Mouse (Mus musculus) stomach, postnatal 0 days (tissue): ENCODE measurements around the gene Mt3. TPM values are rescaled to one million over a fixed set of nuclear protein-coding genes. Genes with fewer than 3 reads are reported as not detected.

ENCODE experiments used
- ATAC-seq: fragments of 200-750 bp; cut with Nextera tagmentation; 2 replicates; pipeline ENCODE4 v1.8.0; 2017; ENCODE audit not compliant: low FRiP score, low TSS enrichment
- DNase-seq: peaks from one replicate; pipeline ENCODE4 v3.0.0-alpha.2; 2016; ENCODE audit warnings: low spot score
- H3K27ac ChIP-seq: fragments of 300-500 bp; sonication (generic); replicated peaks from 2 replicates; pipeline ENCODE4 v1.5.1; 2014; ENCODE audit warnings: mild to moderate bottlenecking, control low read depth
- H3K27me3 ChIP-seq: fragments of 300-500 bp; sonication (generic); 2 replicates; pipeline ENCODE4 v1.6.1; 2014; ENCODE audit warnings: low read length; ENCODE audit not compliant: control insufficient read depth, insufficient read depth
- H3K36me3 ChIP-seq: fragments of 300-500 bp; sonication (generic); 2 replicates; pipeline ENCODE4 v1.6.1; 2014; ENCODE audit warnings: low read length, mixed read lengths; ENCODE audit not compliant: control insufficient read depth, insufficient read depth
- H3K4me1 ChIP-seq: fragments of 300-500 bp; sonication (generic); replicated peaks from 2 replicates; pipeline ENCODE4 v1.6.1; 2014; ENCODE audit warnings: antibody characterized with exemption; ENCODE audit not compliant: control insufficient read depth, insufficient read depth
- H3K4me2 ChIP-seq: fragments of 300-500 bp; sonication (generic); replicated peaks from 2 replicates; pipeline ENCODE4 v1.6.1; 2014; ENCODE audit warnings: low read depth, mild to moderate bottlenecking, control low read depth, moderate library complexity
- H3K4me3 ChIP-seq: fragments of 300-500 bp; sonication (generic); 2 replicates; pipeline ENCODE4 v1.5.1; 2014; ENCODE audit warnings: low read depth, low read length, control low read depth
- H3K9ac ChIP-seq: fragments of 300-500 bp; sonication (generic); 2 replicates; pipeline ENCODE4 v1.6.1; 2014; ENCODE audit warnings: mild to moderate bottlenecking, low read length, control low read depth, mixed read lengths
- H3K9me3 ChIP-seq: fragments of 300-500 bp; sonication (generic); 2 replicates; pipeline ENCODE4 v1.6.1; 2016; ENCODE audit warnings: low read length; ENCODE audit not compliant: control insufficient read depth
- CTCF ChIP-seq: IDR thresholded peaks from 2 replicates; pipeline ENCODE4 v1.5.1; 2016; ENCODE audit warnings: antibody characterized with exemption, low read depth, mild to moderate bottlenecking, moderate library complexity
- EP300 ChIP-seq: optimal IDR thresholded peaks from 2 replicates; pipeline ENCODE3; 2016; ENCODE audit warnings: antibody characterized with exemption
- WGBS: fragments of 180-500 bp; shearing (Covaris S2); extraction: QIAGEN DNeasy Blood & Tissue Kit; methylation state at CpG from one replicate; pipeline ENCODE4 v1.1.7; 2014; 5-methylcytosine and 5-hydroxymethylcytosine counted together
- polyA plus RNA-seq: library from polyadenylated mRNA; unstranded; fragments of >200 nt; fragmentation: Nextera tagmentation; extraction: Ambion mirVana; gene quantifications from 2 replicates; pipeline ENCODE4 v1.2.1, GENCODE M21; 2015

Gene Mt3
- polyA plus RNA-seq, 1 experiment from 2014 or later = 5.3 TPM

- no peak overlapping the region for H3K9ac ChIP-seq
- no peak overlapping the region for H3K27ac ChIP-seq
- no peaks in the 10 kb centered on the region for H3K9me3 ChIP-seq
- 52% methylated on average over 1 of the region's 1 CpGs for WGBS
- H3K36me3 ChIP-seq = no peaks in the 10 kb centered on the region
- no peak overlapping the region for H3K4me2 ChIP-seq
- TF ChIP-seq EP300 = no peak
- no peak for TF ChIP-seq CTCF
- no peak overlapping the region for H3K4me3 ChIP-seq
- 0 out of 2 replicates have a peak, but pooled peaks cover 3% of the 10 kb centered on the region for H3K4me1 ChIP-seq
- H3K27me3 ChIP-seq = no peaks in the 10 kb centered on the region
- ATAC-seq (no peak), DNase-seq (no peak)
Observed at GRCm38 (mm10) chr8:94192926-94193325, 40.5 kb downstream of the Mt3 start.

GRCm38 (mm10) chr8:94194591-94195223 is 42.3 kb downstream of the Mt3 start:
- no peak overlapping the region for H3K4me3 ChIP-seq
- no peak for DNase-seq
- TF ChIP-seq CTCF = no peak
- no peak for TF ChIP-seq EP300
- no peaks in the 10 kb centered on the region for H3K27me3 ChIP-seq
- no peak for ATAC-seq
- 59% methylated on average over 7 of the region's 7 CpGs for WGBS
- H3K9ac ChIP-seq = no peak overlapping the region
- no peak overlapping the region for H3K4me2 ChIP-seq
- no peaks in the 10 kb centered on the region for H3K9me3 ChIP-seq
- H3K4me1 ChIP-seq = no peaks in the 10 kb centered on the region
- no peak overlapping the region for H3K27ac ChIP-seq
- no peaks in the 10 kb centered on the region for H3K36me3 ChIP-seq

- Histone ChIP-seq H3K4me2 (0 out of 2 replicates have a peak overlapping the region, but pooled peaks have one; percentile 9), H3K36me3 (no peaks in the 10 kb centered on the region), H3K9ac (no peak overlapping the region), H3K4me1 (no peaks in the 10 kb centered on the region), H3K27me3 (no peaks in the 10 kb centered on the region), H3K27ac (no peak overlapping the region), H3K9me3 (no peaks in the 10 kb centered on the region), H3K4me3 (no peak overlapping the region)
- TF ChIP-seq CTCF (peak; percentile 95), EP300 (no peak)
- DNase-seq (peak; percentile 72), ATAC-seq (peak; percentile 68)
- WGBS = 44% methylated on average over 10 of the region's 10 CpGs
Observed at GRCm38 (mm10) chr8:94199202-94199869, 46.9 kb downstream of the Mt3 start.

Other genes starting within 250 kb of the Mt3 start
- gene Amfr, start 139.8 kb upstream of the Mt3 start, polyA plus RNA-seq = 42.6 and 46.5 TPM in 2 replicates
- gene Nudt21, start 115.6 kb upstream of the Mt3 start, polyA plus RNA-seq = 60.2 and 68.5 TPM in 2 replicates
- gene Ogfod1, start 115.4 kb upstream of the Mt3 start, polyA plus RNA-seq = 5.4 and 6.1 TPM in 2 replicates
- 5.9 and 6.9 TPM in 2 replicates for gene Bbs2, start 53.7 kb upstream of the Mt3 start, polyA plus RNA-seq
- gene Mt4, start 15.4 kb upstream of the Mt3 start, polyA plus RNA-seq = 79.7 and 84.9 TPM in 2 replicates
- 570 and 681 TPM in 2 replicates for gene Mt2, start 20.1 kb downstream of the Mt3 start, polyA plus RNA-seq
- 1,909 and 2,218 TPM in 2 replicates for gene Mt1, start 26.5 kb downstream of the Mt3 start, polyA plus RNA-seq
- 26.2 and 28.1 TPM in 2 replicates for gene Nup93, start 62.0 kb downstream of the Mt3 start, polyA plus RNA-seq
- gene Slc12a3, start 176.6 kb downstream of the Mt3 start, polyA plus RNA-seq = 0.10 and 0.22 TPM in 2 replicates
- 224 and 255 TPM in 2 replicates for gene Herpud1, start 233.8 kb downstream of the Mt3 start, polyA plus RNA-seq